Mouse (Mus musculus): ENCODE data around the gene Nosip.
A peak's percentile ranks its signal among the peaks of the same experiment; 100 is the strongest.

The Nosip gene

GRCm38 (mm10) chr7:45058607-45059571 lies 3.3 kb upstream of the Nosip start:
- DNase-seq (ENCODE audit: low spot score), result no peak

GRCm38 (mm10) chr7:45060632-45061122 lies 1.6 kb upstream of the Nosip start:
- no peak for DNase-seq (ENCODE audit: low spot score)

- DNase-seq (ENCODE audit: low spot score), result no peak
Observed at GRCm38 (mm10) chr7:45061532-45062075, 625 bp upstream of the Nosip start.

DNA sequence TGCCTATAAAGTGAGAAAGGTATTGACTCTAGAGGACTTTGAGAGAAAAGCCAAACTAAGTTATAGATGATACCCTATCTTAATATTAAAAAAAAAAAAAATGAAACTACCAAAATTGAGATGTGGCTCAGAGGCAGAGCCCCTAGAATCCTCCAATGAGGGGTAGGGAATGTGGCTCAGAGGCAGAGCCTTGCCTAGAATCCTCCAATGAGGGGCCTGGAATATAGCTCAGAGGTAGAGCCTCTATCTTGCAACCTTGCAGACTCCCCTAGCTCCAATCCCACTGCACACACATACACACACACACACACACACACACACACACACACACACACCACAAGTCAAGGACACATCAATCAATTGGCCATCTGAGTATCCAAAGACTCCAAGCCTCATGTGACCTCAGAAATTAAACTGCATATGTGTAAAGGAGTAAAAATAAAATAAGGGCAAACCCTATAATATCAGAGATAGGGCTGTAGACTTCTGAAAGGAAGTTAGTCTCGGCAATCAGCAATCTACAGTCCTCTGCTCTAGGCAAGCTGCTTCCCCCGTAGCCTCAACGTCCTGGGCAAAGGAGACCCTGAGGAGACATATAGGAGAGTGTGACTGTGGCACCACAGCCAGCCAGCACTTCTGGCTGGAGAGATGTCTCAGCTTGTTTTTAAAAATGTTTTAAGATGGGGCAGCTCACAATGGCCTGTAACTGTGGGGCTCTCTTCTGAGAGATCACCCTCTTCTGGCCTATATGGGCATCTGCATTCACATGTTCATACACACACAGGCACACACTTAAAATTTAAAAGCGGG lies 5.2 kb downstream of the Nosip start:
- no peak for DNase-seq (ENCODE audit: low spot score)

- peak; percentile 61 for DNase-seq (ENCODE audit: low spot score)
Observed at GRCm38 (mm10) chr7:45068000-45068318, 5.7 kb downstream of the Nosip start.

DNA sequence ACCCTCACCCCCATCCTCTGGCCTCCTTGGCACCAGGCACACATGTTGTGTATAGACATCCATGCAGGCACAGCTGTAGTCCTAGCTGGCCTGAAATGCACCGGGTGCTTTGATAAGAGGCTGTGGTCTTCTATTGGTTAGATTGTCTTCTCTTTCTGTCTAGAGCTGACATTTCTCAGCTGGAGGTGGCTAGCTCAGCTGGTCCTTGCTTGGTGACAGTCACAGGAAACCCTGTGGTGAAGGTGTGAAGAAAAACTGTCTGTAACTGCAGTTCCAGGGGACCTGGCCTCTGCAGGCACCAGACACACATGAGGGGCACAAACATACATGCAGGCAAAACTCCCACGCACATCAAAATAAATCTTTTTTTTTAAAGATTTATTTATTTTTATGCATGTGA lies 7.4 kb downstream of the Nosip start:
- DNase-seq (ENCODE audit: low spot score), result no peak

GRCm38 (mm10) chr7:45072230-45072629 lies 10.0 kb downstream of the Nosip start:
- DNase-seq (ENCODE audit: low spot score), result no peak

DNA sequence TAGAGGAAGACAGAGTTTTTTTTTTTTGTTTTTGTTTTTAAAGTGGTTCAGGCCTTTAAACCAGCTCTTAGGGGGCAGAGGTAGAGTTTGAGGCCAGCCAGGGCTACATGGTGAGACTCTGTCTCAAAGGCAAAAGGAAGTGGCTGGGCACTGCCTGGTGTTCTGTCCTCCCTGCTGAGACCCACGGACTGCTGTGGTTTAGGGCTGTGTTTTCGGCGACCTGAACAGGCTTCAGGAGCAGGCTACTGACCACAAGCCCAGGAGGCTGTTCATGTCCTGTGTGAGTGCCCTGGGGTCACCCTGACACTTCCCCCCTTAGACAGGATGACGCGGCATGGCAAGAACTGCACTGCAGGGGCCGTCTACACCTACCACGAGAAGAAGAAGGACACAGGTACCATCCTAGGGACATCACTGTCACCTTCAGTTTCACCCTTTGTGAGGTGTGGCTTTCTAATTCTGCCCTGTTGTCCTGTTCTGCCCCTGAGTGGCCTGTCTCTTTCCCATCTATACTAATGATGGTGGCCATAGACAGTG lies 11.0 kb downstream of the Nosip start:
- no peak for DNase-seq (ENCODE audit: low spot score)

GRCm38 (mm10) chr7:45073949-45074348 lies 11.7 kb downstream of the Nosip start:
- DNase-seq (ENCODE audit: low spot score), result no peak

GRCm38 (mm10) chr7:45075405-45075804 lies 13.2 kb downstream of the Nosip start:
- no peak for DNase-seq (ENCODE audit: low spot score)

GRCm38 (mm10) chr7:45076501-45076900 lies 14.3 kb downstream of the Nosip start:
- no peak for DNase-seq (ENCODE audit: low spot score)

- DNase-seq (ENCODE audit: low spot score), result no peak
Observed at GRCm38 (mm10) chr7:45077322-45077721, 15.1 kb downstream of the Nosip start.

DNA sequence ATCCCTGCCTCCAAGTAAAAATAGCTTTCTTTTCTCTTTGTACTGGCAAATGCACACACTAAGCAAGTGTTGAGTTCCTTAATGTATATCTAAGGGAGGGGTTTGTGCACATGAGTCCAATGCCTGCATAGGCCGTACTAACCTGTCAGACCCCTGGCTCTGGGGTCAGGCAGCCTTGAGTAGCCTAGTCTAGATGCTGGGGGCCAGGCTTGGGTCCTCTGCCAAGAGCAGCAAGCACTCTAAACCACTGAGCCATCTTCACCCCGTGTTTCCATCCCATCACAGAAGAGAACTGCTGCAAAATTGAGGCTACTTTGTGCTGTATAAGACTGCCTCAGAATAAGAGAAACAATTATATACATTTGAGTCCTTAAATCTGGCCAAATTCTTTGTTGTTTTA lies 15.6 kb downstream of the Nosip start:
- DNase-seq (ENCODE audit: low spot score), result no peak

DNA sequence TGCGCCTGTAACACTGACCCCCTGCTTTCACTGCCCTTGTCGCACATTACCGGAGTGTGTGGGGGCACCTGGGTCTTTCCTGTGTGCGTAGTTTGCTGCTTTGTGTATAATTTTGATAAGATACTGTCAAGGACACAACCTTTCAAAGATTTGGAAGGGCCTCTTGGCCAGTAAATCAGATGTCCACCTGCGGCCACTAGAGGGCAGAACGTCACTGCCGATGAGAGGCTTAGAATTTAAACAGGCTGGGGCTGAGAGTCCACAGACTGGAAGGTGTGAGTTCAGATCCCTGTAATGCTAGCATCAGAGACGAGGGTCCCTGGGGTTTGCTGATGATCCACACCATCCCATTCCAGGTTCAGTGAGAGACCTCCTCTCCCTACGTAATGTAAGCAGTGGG lies 16.3 kb downstream of the Nosip start:
- DNase-seq (ENCODE audit: low spot score), result peak; percentile 67

- DNase-seq (ENCODE audit: low spot score), result peak; percentile 84
Observed at GRCm38 (mm10) chr7:45079856-45080255, 17.6 kb downstream of the Nosip start.

GRCm38 (mm10) chr7:45081016-45081415 lies 18.8 kb downstream of the Nosip start:
- DNase-seq (ENCODE audit: low spot score), result no peak

GRCm38 (mm10) chr7:45082401-45083299 lies 20.4 kb downstream of the Nosip start:
- DNase-seq (ENCODE audit: low spot score), result no peak

- DNase-seq (ENCODE audit: low spot score), result no peak
Observed at GRCm38 (mm10) chr7:45083300-45083890, 21.2 kb downstream of the Nosip start.

- no peak for DNase-seq (ENCODE audit: low spot score)
Observed at GRCm38 (mm10) chr7:45086084-45086483, 23.9 kb downstream of the Nosip start.

- DNase-seq (ENCODE audit: low spot score), result no peak
Observed at GRCm38 (mm10) chr7:45088597-45088996, 26.4 kb downstream of the Nosip start.
